9 mouse cellular contexts compared by ENCODE assay signal in the genomic region with DNA sequence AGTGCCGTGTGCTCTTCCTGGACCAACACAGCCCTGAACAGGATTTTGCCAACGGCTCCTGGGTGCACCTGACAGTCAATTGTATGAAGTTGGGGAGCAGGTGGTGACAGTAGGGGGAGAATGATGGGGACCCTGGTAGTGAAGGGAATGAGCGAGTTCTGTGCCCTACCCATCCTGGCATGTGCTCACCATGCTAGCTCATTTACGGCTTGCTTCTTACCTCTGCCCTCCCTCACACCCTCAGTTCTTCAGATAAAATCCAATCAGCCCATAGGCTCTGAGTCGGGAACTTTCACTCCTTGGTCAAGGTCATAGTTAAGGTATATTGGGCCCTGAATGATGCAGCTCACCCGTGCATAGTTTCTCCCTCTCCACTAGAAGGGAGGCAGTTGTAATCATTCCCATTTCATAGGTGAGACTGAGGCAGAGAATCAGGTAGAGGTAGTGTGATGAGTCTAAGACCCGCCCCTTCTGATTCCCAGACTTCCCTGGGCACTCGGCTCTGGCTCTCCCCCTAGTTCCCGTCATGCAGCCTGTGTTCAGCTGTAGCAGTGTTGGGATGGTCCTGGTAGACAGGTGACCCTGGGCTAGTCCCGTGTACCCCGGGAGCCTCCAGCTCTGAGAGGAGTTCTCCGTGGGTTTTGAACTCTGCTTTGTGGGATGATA. TPM values are rescaled to one million over a fixed set of nuclear protein-coding genes. Genes with fewer than 3 reads are reported as not detected.
DNase-seq lines count a peak whose midpoint lies in the region; ATAC-seq and TF ChIP-seq lines count a peak whose summit lies in the region.
"Had no signal": no experiment of that assay in that cellular context is flagged by ENCODE, and none has a peak within 500 bp of the region (broad histone marks: within the 10 kb centered on the region; RNA-seq: fewer than 3 reads in every experiment).

No protein-coding gene starts in this region.

- peak overlapping the region; percentile 72 for H3K9ac ChIP-seq in heart, embryonic 13.5 days
- H3K9ac ChIP-seq in embryonic facial prominence, embryonic 14.5 days (ENCODE audit: low read depth, low read length), result peak overlapping the region; percentile 55
- H3K9ac ChIP-seq in hindbrain, embryonic 16.5 days (ENCODE audit: low read depth, low read length), result peak overlapping the region; percentile 31
- no peak overlapping the region for H3K9ac ChIP-seq in midbrain, embryonic 14.5 days (replicated peaks; ENCODE audit: low read length)

- peaks cover 20% of the 10 kb centered on the region for H3K4me1 ChIP-seq in heart, embryonic 13.5 days
- H3K4me1 ChIP-seq in embryonic facial prominence, embryonic 14.5 days (ENCODE audit: control insufficient read depth, insufficient read depth, low read length), result peaks cover 3% of the 10 kb centered on the region; the same call in 1 of the 2 replicates
- H3K4me1 ChIP-seq in hindbrain, embryonic 16.5 days (ENCODE audit: control insufficient read depth, insufficient read depth, low read depth, low read length), result peaks cover 31% of the 10 kb centered on the region
- H3K4me1 ChIP-seq in midbrain, embryonic 14.5 days (ENCODE audit: control insufficient read depth, insufficient read depth, low read length), result peaks cover 42% of the 10 kb centered on the region
- peaks cover 6% of the 10 kb centered on the region; the same call in 1 of the 2 replicates for H3K4me1 ChIP-seq in thymus, adult 2 months (replicated peaks; ENCODE audit: control insufficient read depth, insufficient read depth, low read length)

- H3K27ac ChIP-seq in heart, embryonic 13.5 days (replicated peaks), result no peak overlapping the region
- no peak overlapping the region for H3K27ac ChIP-seq in embryonic facial prominence, embryonic 14.5 days (replicated peaks; ENCODE audit: low read depth, low read length)
- H3K27ac ChIP-seq in hindbrain, embryonic 16.5 days (ENCODE audit: low read depth, low read length), result no peak overlapping the region
- H3K27ac ChIP-seq in midbrain, embryonic 14.5 days (replicated peaks; ENCODE audit: low read depth, low read length), result no peak overlapping the region
- no peak overlapping the region for H3K27ac ChIP-seq in thymus, adult 2 months (ENCODE audit: control insufficient read depth, insufficient read depth, low read length)

- peak overlapping the region; percentile 48 for H3K4me3 ChIP-seq in heart, embryonic 13.5 days
- peak overlapping the region; percentile 31 for H3K4me3 ChIP-seq in embryonic facial prominence, embryonic 14.5 days (ENCODE audit: low read depth, low read length)
- peak overlapping the region; percentile 25 for H3K4me3 ChIP-seq in hindbrain, embryonic 16.5 days (ENCODE audit: low read length)
- H3K4me3 ChIP-seq in midbrain, embryonic 14.5 days (replicated peaks; ENCODE audit: low read depth, low read length), result no peak overlapping the region
- H3K4me3 ChIP-seq in thymus, adult 2 months (ENCODE audit: control insufficient read depth, insufficient read depth, low read length), result no peak overlapping the region

- TF ChIP-seq POLR2A in thymus, adult 2 months (IDR thresholded peaks at IDR 0.05; ENCODE audit: control insufficient read depth, extremely low read depth, insufficient read depth, low read length, poor library complexity), result no peak

- H3K27me3 ChIP-seq in heart, embryonic 13.5 days (replicated peaks), result peaks cover 16% of the 10 kb centered on the region; the same call in 1 of the 2 replicates
- H3K27me3 ChIP-seq in embryonic facial prominence, embryonic 14.5 days (replicated peaks; ENCODE audit: control insufficient read depth, insufficient read depth, low read length), result no peaks in the 10 kb centered on the region
- H3K27me3 ChIP-seq in hindbrain, embryonic 16.5 days (replicated peaks; ENCODE audit: control insufficient read depth, insufficient read depth, low read length), result no peaks in the 10 kb centered on the region
- H3K27me3 ChIP-seq in midbrain, embryonic 14.5 days (ENCODE audit: control insufficient read depth, insufficient read depth, low read length), result no peaks in the 10 kb centered on the region
- no peaks in the 10 kb centered on the region for H3K27me3 ChIP-seq in thymus, adult 2 months (ENCODE audit: control insufficient read depth, insufficient read depth, low read length)

- no peak for ATAC-seq in heart, embryonic 13.5 days (ENCODE audit: extremely low read depth, insufficient number of reproducible peaks, low FRiP score, low TSS enrichment)
- ATAC-seq in embryonic facial prominence, embryonic 14.5 days (ENCODE audit: low read depth), result 0 out of 2 replicates have a peak, but pooled peaks have one; percentile 23
- ATAC-seq in hindbrain, embryonic 16.5 days, result peak; percentile 29
- ATAC-seq in midbrain, embryonic 14.5 days (ENCODE audit: low FRiP score, low TSS enrichment), result no peak; the same call in 1 of the 2 replicates

- no peak for DNase-seq in heart, adult 8-10 months (ENCODE audit: low spot score)
- DNase-seq in embryonic facial prominence, embryonic 14.5 days (ENCODE audit: low spot score), result no peak
- no peak for DNase-seq in midbrain, embryonic 14.5 days
- DNase-seq in thymus, adult 2 months, result no peak
- no peak for DNase-seq in right cerebral cortex, postnatal 36 days (ENCODE audit: low spot score in 2 of 2)
- no peak for DNase-seq in adrenal gland, postnatal 36 days

- TF ChIP-seq CTCF in thymus, adult 2 months (IDR thresholded peaks at IDR 0.05; ENCODE audit: borderline replicate concordance, control insufficient read depth, extremely low read depth, insufficient read depth, low read length, poor library complexity), result no peak

- H3K9me3 ChIP-seq in heart, embryonic 13.5 days, result no peaks in the 10 kb centered on the region
- H3K9me3 ChIP-seq in embryonic facial prominence, embryonic 14.5 days (ENCODE audit: control insufficient read depth, low read length), result no peaks in the 10 kb centered on the region
- H3K9me3 ChIP-seq in hindbrain, embryonic 16.5 days (ENCODE audit: control insufficient read depth, low read length), result no peaks in the 10 kb centered on the region
- no peaks in the 10 kb centered on the region for H3K9me3 ChIP-seq in midbrain, embryonic 14.5 days (ENCODE audit: control insufficient read depth, low read length)
- H3K9me3 ChIP-seq: G1E had no signal

- 49% methylated on average over 12 of the region's 12 CpGs for WGBS in heart, embryonic 13.5 days
- 54% methylated on average over 12 of the region's 12 CpGs for WGBS in embryonic facial prominence, embryonic 14.5 days
- WGBS in hindbrain, embryonic 16.5 days, result 54% methylated on average over 12 of the region's 12 CpGs
- WGBS in midbrain, embryonic 14.5 days, result 57% methylated on average over 12 of the region's 12 CpGs
- WGBS in thymus, adult 2 months, result 70% methylated on average over 12 of the region's 12 CpGs

- H3K4me2 ChIP-seq in heart, embryonic 13.5 days, result peak overlapping the region; percentile 74
- H3K4me2 ChIP-seq in embryonic facial prominence, embryonic 14.5 days (ENCODE audit: low read depth, low read length), result peak overlapping the region; percentile 51
- peak overlapping the region; percentile 56 for H3K4me2 ChIP-seq in hindbrain, embryonic 16.5 days (ENCODE audit: low read length)
- peak overlapping the region; percentile 42 for H3K4me2 ChIP-seq in midbrain, embryonic 14.5 days (ENCODE audit: low read length)

- no peaks in the 10 kb centered on the region for H3K36me3 ChIP-seq in heart, embryonic 13.5 days
- H3K36me3 ChIP-seq in embryonic facial prominence, embryonic 14.5 days (ENCODE audit: control insufficient read depth, insufficient read depth, low read length), result 0 out of 2 replicates have a peak, but pooled peaks cover 17% of the 10 kb centered on the region
- 0 out of 2 replicates have a peak, but pooled peaks cover 6% of the 10 kb centered on the region for H3K36me3 ChIP-seq in hindbrain, embryonic 16.5 days (ENCODE audit: control insufficient read depth, insufficient read depth, low read length)
- H3K36me3 ChIP-seq in midbrain, embryonic 14.5 days (ENCODE audit: control insufficient read depth, insufficient read depth, low read length), result peaks cover 52% of the 10 kb centered on the region
- H3K36me3 ChIP-seq in thymus, adult 2 months (ENCODE audit: control insufficient read depth, insufficient read depth, low read length), result no peaks in the 10 kb centered on the region
- H3K36me3 ChIP-seq: G1E had no signal

RNA-seq across cellular contexts. Expression of gene Igsf9, which starts 8.1 kb away (rescaled TPM):
- polyA plus RNA-seq in heart, embryonic 13.5 days (2015; fragmentation: Nextera tagmentation; extraction: Ambion mirVana), result 9.2 and 9.6 TPM in 2 replicates
- under 1 TPM; 0.12 to 0.87 (median 0.78) TPM for total RNA-seq in heart, adult 8-10 months (2022)
- polyA plus RNA-seq in embryonic facial prominence, embryonic 14.5 days (2014; fragmentation: Nextera tagmentation; extraction: Ambion mirVana), result 21.4 and 26.3 TPM in 2 replicates
- 32.9 and 42.5 TPM in 2 replicates for polyA plus RNA-seq in hindbrain, embryonic 16.5 days (2015; fragmentation: Nextera tagmentation; extraction: Ambion mirVana)
- polyA plus RNA-seq in midbrain, embryonic 14.5 days (2014; fragmentation: Nextera tagmentation; extraction: Ambion mirVana), result 49.6 and 52.6 TPM in 2 replicates
- polyA plus RNA-seq in thymus, adult 2 months (2012; rRNA removed), result 16.4 and 20.3 TPM in 2 replicates
- total RNA-seq in adrenal gland, postnatal 36 days (2021), result 1 to 10 TPM; 1.6 to 1.8 TPM
- polyA plus RNA-seq: G1E had no signal

RNA-seq across cellular contexts. Expression of gene Tagln2, which starts 10.1 kb away (rescaled TPM):
- polyA plus RNA-seq in heart, embryonic 13.5 days (2015; fragmentation: Nextera tagmentation; extraction: Ambion mirVana), result 312 and 327 TPM in 2 replicates
- total RNA-seq in heart, adult 8-10 months (2022), result 10 to 100 TPM; 37.8 to 77.3 (median 50.1) TPM
- polyA plus RNA-seq in embryonic facial prominence, embryonic 14.5 days (2014; fragmentation: Nextera tagmentation; extraction: Ambion mirVana), result 192 and 231 TPM in 2 replicates
- 71.7 and 84.9 TPM in 2 replicates for polyA plus RNA-seq in hindbrain, embryonic 16.5 days (2015; fragmentation: Nextera tagmentation; extraction: Ambion mirVana)
- 25.7 and 43.5 TPM in 2 replicates for polyA plus RNA-seq in midbrain, embryonic 14.5 days (2014; fragmentation: Nextera tagmentation; extraction: Ambion mirVana)
- 178 and 183 TPM in 2 replicates for polyA plus RNA-seq in thymus, adult 2 months (2012; rRNA removed)
- total RNA-seq in adrenal gland, postnatal 36 days (2021), result 10 to 100 TPM; 90.5 to 91.7 TPM

RNA-seq across cellular contexts. Expression of gene Slamf9, which starts 14.6 kb away (rescaled TPM):
- polyA plus RNA-seq in heart, embryonic 13.5 days (2015; fragmentation: Nextera tagmentation; extraction: Ambion mirVana), result 1.2 and 1.3 TPM in 2 replicates
- total RNA-seq in heart, adult 8-10 months (2022), result 1 to 10 TPM in 2 of 4 experiments, under 1 TPM in 2; 0.27 to 2.3 (median 1.1) TPM
- 0.68 and 0.77 TPM in 2 replicates for polyA plus RNA-seq in embryonic facial prominence, embryonic 14.5 days (2014; fragmentation: Nextera tagmentation; extraction: Ambion mirVana)
- polyA plus RNA-seq in hindbrain, embryonic 16.5 days (2015; fragmentation: Nextera tagmentation; extraction: Ambion mirVana), result 0.11 and 0.23 TPM in 2 replicates
- polyA plus RNA-seq in midbrain, embryonic 14.5 days (2014; fragmentation: Nextera tagmentation; extraction: Ambion mirVana), result 0.32 TPM in 1 of 2 replicates, not detected in the other
- polyA plus RNA-seq in thymus, adult 2 months (2012; rRNA removed), result 4.3 and 7.3 TPM in 2 replicates
- total RNA-seq in adrenal gland, postnatal 36 days (2021), result 1 to 10 TPM; 2.3 to 4.5 TPM
- total RNA-seq: G1E had no signal
- polyA plus RNA-seq: G1E had no signal

RNA-seq across cellular contexts. Expression of gene Cfap45, which starts 30.9 kb away (rescaled TPM):
- polyA plus RNA-seq in heart, embryonic 13.5 days (2015; fragmentation: Nextera tagmentation; extraction: Ambion mirVana), result 1.9 and 2.4 TPM in 2 replicates
- total RNA-seq in heart, adult 8-10 months (2022), result under 1 TPM; 0.19 to 0.98 (median 0.46) TPM
- polyA plus RNA-seq in embryonic facial prominence, embryonic 14.5 days (2014; fragmentation: Nextera tagmentation; extraction: Ambion mirVana), result 6.5 and 8.9 TPM in 2 replicates
- 4.9 and 5.4 TPM in 2 replicates for polyA plus RNA-seq in hindbrain, embryonic 16.5 days (2015; fragmentation: Nextera tagmentation; extraction: Ambion mirVana)
- 1.9 and 2.2 TPM in 2 replicates for polyA plus RNA-seq in midbrain, embryonic 14.5 days (2014; fragmentation: Nextera tagmentation; extraction: Ambion mirVana)
- polyA plus RNA-seq in thymus, adult 2 months (2012; rRNA removed), result 0.15 and 0.56 TPM in 2 replicates
- under 1 TPM; 0.30 to 0.89 TPM for total RNA-seq in adrenal gland, postnatal 36 days (2021)
- polyA plus RNA-seq: G1E had no signal

Comparison
In these comparisons a context has a peak if more than half of its experiments do, and no peak if none do; other contexts are left out.
1. ATAC-seq: peak in embryonic facial prominence, embryonic 14.5 days (single experiment) and hindbrain, embryonic 16.5 days (single experiment); none in heart, embryonic 13.5 days (single experiment) and midbrain, embryonic 14.5 days (single experiment).
2. H3K4me3 ChIP-seq: peak in heart, embryonic 13.5 days (single experiment), embryonic facial prominence, embryonic 14.5 days (single experiment) and hindbrain, embryonic 16.5 days (single experiment); none in midbrain, embryonic 14.5 days (single experiment) and thymus, adult 2 months (single experiment).
3. Peak in every context shown above with its lines, with median percentiles within 50 percentile points of each other: H3K4me2 ChIP-seq.